Mouse (Mus musculus): Measurements from ENCODE around the gene Olfr1136. TPM values are rescaled to one million over a fixed set of nuclear protein-coding genes. Genes with fewer than 3 reads are reported as not detected.

The Olfr1136 gene
- polyA plus RNA-seq (2014; fragmentation: Illumina TruSeq; extraction: RNeasy Lipid Tissue Mini Kit (QIAGEN cat#74804); ENCODE audit: low read depth, low replicate concordance): not detected

GRCm38 (mm10) chr2:87693847-87694246, at the start of gene Olfr1136:
Gene Olfr1136 (minus strand): TSS chr2:87693947.

GRCm38 (mm10) chr2:87743452-87743851, 49.7 kb upstream of the Olfr1136 start, which contains the start of gene Olfr1140:
Gene Olfr1140 (plus strand): TSS chr2:87743752.

GRCm38 (mm10) chr2:87739878-87740277, 46.1 kb upstream of the Olfr1136 start, which contains the start of gene Olfr1138:
Gene Olfr1138 (minus strand): TSS chr2:87739978.

GRCm38 (mm10) chr2:87713079-87713478, 19.3 kb upstream of the Olfr1136 start, which contains the start of gene Olfr1137:
Gene Olfr1137 (minus strand): TSS chr2:87713179.

GRCm38 (mm10) chr2:87673564-87673963, 20.2 kb downstream of the Olfr1136 start, which contains the start of gene Olfr1135:
Gene Olfr1135 (minus strand): TSS chr2:87673664.

GRCm38 (mm10) chr2:87658360-87658759, 35.4 kb downstream of the Olfr1136 start, which contains the start of gene Olfr1134:
Gene Olfr1134 (minus strand): TSS chr2:87658460.

GRCm38 (mm10) chr2:87647274-87647673, 46.5 kb downstream of the Olfr1136 start, which contains the start of gene Olfr1133:
Gene Olfr1133 (minus strand): TSS chr2:87647374.

Other genes starting within 250 kb of the Olfr1136 start
- not detected for gene Olfr1126, start 240.0 kb downstream of the Olfr1136 start, polyA plus RNA-seq (2014; fragmentation: Illumina TruSeq; extraction: RNeasy Lipid Tissue Mini Kit (QIAGEN cat#74804); ENCODE audit: low read depth, low replicate concordance)
- gene Pramel7, start 196.9 kb downstream of the Olfr1136 start, polyA plus RNA-seq (2014; fragmentation: Illumina TruSeq; extraction: RNeasy Lipid Tissue Mini Kit (QIAGEN cat#74804); ENCODE audit: low read depth, low replicate concordance): not detected
- not detected for gene Pramel6, start 187.4 kb downstream of the Olfr1136 start, polyA plus RNA-seq (2014; fragmentation: Illumina TruSeq; extraction: RNeasy Lipid Tissue Mini Kit (QIAGEN cat#74804); ENCODE audit: low read depth, low replicate concordance)
- not detected for gene Olfr153, start 162.2 kb downstream of the Olfr1136 start, polyA plus RNA-seq (2014; fragmentation: Illumina TruSeq; extraction: RNeasy Lipid Tissue Mini Kit (QIAGEN cat#74804); ENCODE audit: low read depth, low replicate concordance)
- not detected for gene Olfr1128, start 148.4 kb downstream of the Olfr1136 start, polyA plus RNA-seq (2014; fragmentation: Illumina TruSeq; extraction: RNeasy Lipid Tissue Mini Kit (QIAGEN cat#74804); ENCODE audit: low read depth, low replicate concordance)
- not detected for gene Olfr1129, start 120.0 kb downstream of the Olfr1136 start, polyA plus RNA-seq (2014; fragmentation: Illumina TruSeq; extraction: RNeasy Lipid Tissue Mini Kit (QIAGEN cat#74804); ENCODE audit: low read depth, low replicate concordance)
- not detected for gene Olfr1130, start 87.7 kb downstream of the Olfr1136 start, polyA plus RNA-seq (2014; fragmentation: Illumina TruSeq; extraction: RNeasy Lipid Tissue Mini Kit (QIAGEN cat#74804); ENCODE audit: low read depth, low replicate concordance)
- gene Olfr1131, start 66.8 kb downstream of the Olfr1136 start, polyA plus RNA-seq (2014; fragmentation: Illumina TruSeq; extraction: RNeasy Lipid Tissue Mini Kit (QIAGEN cat#74804); ENCODE audit: low read depth, low replicate concordance): not detected
- not detected for gene Olfr1132, start 56.4 kb downstream of the Olfr1136 start, polyA plus RNA-seq (2014; fragmentation: Illumina TruSeq; extraction: RNeasy Lipid Tissue Mini Kit (QIAGEN cat#74804); ENCODE audit: low read depth, low replicate concordance)
- gene Olfr1133, start 46.6 kb downstream of the Olfr1136 start, polyA plus RNA-seq (2014; fragmentation: Illumina TruSeq; extraction: RNeasy Lipid Tissue Mini Kit (QIAGEN cat#74804); ENCODE audit: low read depth, low replicate concordance): not detected
- not detected for gene Olfr1134, start 35.5 kb downstream of the Olfr1136 start, polyA plus RNA-seq (2014; fragmentation: Illumina TruSeq; extraction: RNeasy Lipid Tissue Mini Kit (QIAGEN cat#74804); ENCODE audit: low read depth, low replicate concordance)
- gene Olfr1135, start 20.3 kb downstream of the Olfr1136 start, polyA plus RNA-seq (2014; fragmentation: Illumina TruSeq; extraction: RNeasy Lipid Tissue Mini Kit (QIAGEN cat#74804); ENCODE audit: low read depth, low replicate concordance): not detected
- not detected for gene Olfr1137, start 19.2 kb upstream of the Olfr1136 start, polyA plus RNA-seq (2014; fragmentation: Illumina TruSeq; extraction: RNeasy Lipid Tissue Mini Kit (QIAGEN cat#74804); ENCODE audit: low read depth, low replicate concordance)
- gene Olfr1138, start 46.0 kb upstream of the Olfr1136 start, polyA plus RNA-seq (2014; fragmentation: Illumina TruSeq; extraction: RNeasy Lipid Tissue Mini Kit (QIAGEN cat#74804); ENCODE audit: low read depth, low replicate concordance): not detected
- not detected for gene Olfr1140, start 49.8 kb upstream of the Olfr1136 start, polyA plus RNA-seq (2014; fragmentation: Illumina TruSeq; extraction: RNeasy Lipid Tissue Mini Kit (QIAGEN cat#74804); ENCODE audit: low read depth, low replicate concordance)
- gene Olfr1141, start 60.0 kb upstream of the Olfr1136 start, polyA plus RNA-seq (2014; fragmentation: Illumina TruSeq; extraction: RNeasy Lipid Tissue Mini Kit (QIAGEN cat#74804); ENCODE audit: low read depth, low replicate concordance): not detected
- gene Olfr152, start 85.5 kb upstream of the Olfr1136 start, polyA plus RNA-seq (2014; fragmentation: Illumina TruSeq; extraction: RNeasy Lipid Tissue Mini Kit (QIAGEN cat#74804); ENCODE audit: low read depth, low replicate concordance): not detected
- not detected for gene Olfr1143, start 106.6 kb upstream of the Olfr1136 start, polyA plus RNA-seq (2014; fragmentation: Illumina TruSeq; extraction: RNeasy Lipid Tissue Mini Kit (QIAGEN cat#74804); ENCODE audit: low read depth, low replicate concordance)
- not detected for gene Olfr1145, start 115.9 kb upstream of the Olfr1136 start, polyA plus RNA-seq (2014; fragmentation: Illumina TruSeq; extraction: RNeasy Lipid Tissue Mini Kit (QIAGEN cat#74804); ENCODE audit: low read depth, low replicate concordance)
- gene Olfr1148, start 136.6 kb upstream of the Olfr1136 start, polyA plus RNA-seq (2014; fragmentation: Illumina TruSeq; extraction: RNeasy Lipid Tissue Mini Kit (QIAGEN cat#74804); ENCODE audit: low read depth, low replicate concordance): not detected
- not detected for gene Olfr1150-ps1, start 150.0 kb upstream of the Olfr1136 start, polyA plus RNA-seq (2014; fragmentation: Illumina TruSeq; extraction: RNeasy Lipid Tissue Mini Kit (QIAGEN cat#74804); ENCODE audit: low read depth, low replicate concordance)
- not detected for gene Olfr1151, start 161.9 kb upstream of the Olfr1136 start, polyA plus RNA-seq (2014; fragmentation: Illumina TruSeq; extraction: RNeasy Lipid Tissue Mini Kit (QIAGEN cat#74804); ENCODE audit: low read depth, low replicate concordance)
- gene Olfr1152, start 172.5 kb upstream of the Olfr1136 start, polyA plus RNA-seq (2014; fragmentation: Illumina TruSeq; extraction: RNeasy Lipid Tissue Mini Kit (QIAGEN cat#74804); ENCODE audit: low read depth, low replicate concordance): not detected
- gene Olfr1153, start 201.0 kb upstream of the Olfr1136 start, polyA plus RNA-seq (2014; fragmentation: Illumina TruSeq; extraction: RNeasy Lipid Tissue Mini Kit (QIAGEN cat#74804); ENCODE audit: low read depth, low replicate concordance): not detected
- gene Olfr1154, start 211.2 kb upstream of the Olfr1136 start, polyA plus RNA-seq (2014; fragmentation: Illumina TruSeq; extraction: RNeasy Lipid Tissue Mini Kit (QIAGEN cat#74804); ENCODE audit: low read depth, low replicate concordance): not detected

All from kidney, adult 10 weeks (tissue).